Mouse (Mus musculus): ENCODE data around the gene Hist2h3c1.
"Not testable (repeated sequence)": the region's sequence is repeated elsewhere in the genome, so short reads cannot be mapped to it uniquely, and the experiment has no call there.

Hist2h3c1 gene

DNA sequence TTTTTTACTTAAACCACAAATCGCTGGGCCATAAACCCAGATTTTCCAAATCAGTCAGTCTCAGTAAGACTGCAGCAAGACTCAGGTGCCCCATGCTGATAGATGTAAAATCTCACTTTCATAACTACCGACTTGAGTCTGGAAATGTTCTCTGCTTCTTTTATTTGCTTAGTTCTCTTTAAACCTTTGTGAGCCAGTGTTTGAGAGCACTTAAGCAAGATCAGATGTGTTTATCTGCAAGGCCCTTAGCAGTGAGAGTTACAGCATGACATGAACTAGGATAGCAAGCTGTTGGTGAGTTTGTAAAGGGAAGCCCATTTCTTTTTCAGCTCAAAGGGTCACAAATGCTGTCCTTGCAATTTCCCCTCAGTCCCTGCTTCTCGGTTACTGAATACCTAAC is 10.7 kb downstream of the Hist2h3c1 start:
- DNase-seq (ENCODE audit: low spot score) = no peak

DNA sequence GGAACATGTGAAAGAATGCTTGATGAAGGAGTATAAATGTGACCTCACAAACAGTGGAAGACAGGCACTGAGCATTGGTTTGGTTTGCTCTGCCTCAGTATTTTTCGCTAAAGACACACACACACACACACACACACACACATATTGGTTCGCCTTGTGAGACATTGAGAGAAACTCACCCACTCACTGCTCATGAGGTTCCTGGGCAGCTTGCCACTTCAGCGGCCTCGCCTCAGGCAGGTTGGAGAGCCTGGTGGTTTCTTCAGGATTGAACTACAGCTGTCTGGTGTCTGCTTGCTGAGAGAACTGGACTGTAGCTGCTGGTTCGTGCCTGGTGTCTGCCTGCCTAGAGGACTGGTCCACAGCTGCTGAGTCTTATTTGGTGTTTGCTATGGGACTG is 13.7 kb downstream of the Hist2h3c1 start:
- DNase-seq (ENCODE audit: low spot score) = no peak

GRCm38 (mm10) chr3:96261623-96262022 is 15.1 kb downstream of the Hist2h3c1 start:
- no peak for DNase-seq (ENCODE audit: low spot score)

DNA sequence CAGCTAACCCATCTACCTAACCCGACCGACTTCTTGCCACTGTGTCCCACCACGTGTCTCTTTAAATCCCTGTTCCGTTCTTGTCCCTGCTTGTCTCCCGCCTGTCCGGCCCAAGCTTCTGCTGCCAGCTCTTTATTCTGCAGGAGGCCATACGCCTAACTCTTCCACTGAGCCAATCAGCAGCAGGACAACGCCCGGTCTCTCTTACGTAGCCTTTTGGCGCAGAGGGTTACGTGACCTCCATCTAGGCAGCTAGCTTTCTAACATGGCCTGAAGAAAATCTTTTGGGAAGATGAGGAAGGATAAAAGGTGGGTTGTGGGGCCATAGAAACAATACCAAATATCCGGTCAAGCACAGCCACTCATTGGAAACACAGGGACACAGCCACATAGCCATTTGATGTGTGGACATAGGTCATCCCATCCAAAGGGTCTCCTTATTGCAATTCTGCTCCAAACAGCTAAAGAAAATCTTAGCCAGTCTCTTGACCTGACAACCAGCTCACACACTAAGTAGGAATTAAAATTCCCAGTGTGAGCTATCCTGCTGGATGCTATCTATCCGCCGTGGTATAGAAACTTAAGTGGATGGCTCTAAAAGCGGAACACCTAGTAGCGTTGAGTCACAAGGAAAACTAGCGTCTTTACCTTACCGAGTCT is 15.9 kb downstream of the Hist2h3c1 start:
- DNase-seq (ENCODE audit: low spot score) = peak; percentile 91

GRCm38 (mm10) chr3:96262979-96263550 is 16.6 kb downstream of the Hist2h3c1 start, which contains the start of gene Hist2h4:
Gene Hist2h4 (minus strand): TSS chr3:96263311.
- peak; percentile 99 for DNase-seq (ENCODE audit: low spot score)

GRCm38 (mm10) chr3:96263558-96264403 is 17.3 kb downstream of the Hist2h3c1 start:
- no peak for DNase-seq (ENCODE audit: low spot score)

DNA sequence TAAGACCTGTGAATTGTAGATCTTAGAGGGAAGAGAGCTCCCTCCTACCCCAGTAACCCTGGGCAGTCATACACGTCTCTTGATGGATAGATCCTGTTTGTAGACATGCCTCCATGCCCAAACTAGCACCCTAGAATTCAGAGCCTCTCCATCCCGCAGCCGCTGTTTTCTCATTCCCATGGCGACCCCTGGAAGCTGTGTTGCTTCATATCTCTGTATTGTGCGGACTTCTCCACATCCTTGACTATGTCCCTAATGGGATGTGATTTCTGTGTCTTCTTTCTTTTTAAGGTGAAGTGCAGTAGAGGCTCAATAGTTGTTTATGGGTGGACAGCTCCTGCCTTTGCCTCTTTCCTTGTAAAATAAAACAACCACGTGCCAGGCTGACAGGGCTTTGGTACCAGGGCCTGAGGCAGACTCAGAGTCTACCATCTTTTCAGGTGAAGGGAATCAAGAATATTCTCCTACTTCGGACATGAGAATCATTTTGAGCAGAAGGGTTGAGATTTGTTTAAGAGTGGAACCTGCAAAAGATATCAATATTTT is 18.0 kb downstream of the Hist2h3c1 start:
- DNase-seq (ENCODE audit: low spot score) = peak; percentile 61

- DNase-seq (ENCODE audit: low spot score) = no peak
These were observed 19.7 kb downstream of the Hist2h3c1 start for GRCm38 (mm10) chr3:96266132-96266710.

- DNase-seq (ENCODE audit: low spot score) = no peak
These were observed 21.1 kb downstream of the Hist2h3c1 start for GRCm38 (mm10) chr3:96267541-96267940.

DNA sequence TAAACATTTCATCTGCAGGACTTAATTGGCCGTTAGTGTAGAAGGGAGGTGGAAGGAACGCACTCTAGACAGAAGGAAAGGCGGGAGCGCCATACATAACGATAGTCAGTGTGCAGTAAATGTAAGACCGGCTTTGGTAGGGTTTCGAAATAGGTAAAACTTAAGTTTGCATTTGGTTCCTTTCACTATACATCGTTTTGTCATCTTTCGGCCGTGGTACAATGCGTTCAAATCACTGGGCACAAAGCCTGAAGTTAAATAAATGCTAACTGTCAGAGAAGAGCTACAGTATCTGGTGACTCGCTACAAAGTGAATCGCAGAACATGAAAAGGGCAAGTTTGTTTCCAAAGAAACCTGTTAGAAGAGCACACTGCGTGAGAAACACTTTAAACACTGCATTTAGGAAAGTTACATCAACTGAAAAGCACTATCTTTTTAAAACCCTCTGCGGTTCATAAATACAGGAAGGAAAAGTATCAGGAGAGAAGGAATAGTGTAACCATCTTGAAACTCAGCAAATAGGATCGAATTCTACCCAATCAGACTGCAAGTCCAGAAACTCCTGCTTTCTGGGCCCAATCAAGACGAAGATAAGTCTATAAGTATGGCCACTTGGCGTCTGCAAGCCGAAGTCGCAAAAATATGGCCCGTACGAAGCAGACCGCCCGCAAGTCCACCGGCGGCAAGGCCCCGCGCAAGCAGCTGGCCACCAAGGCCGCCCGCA is 21.7 kb downstream of the Hist2h3c1 start, which contains the start of gene Hist2h3b:
Gene Hist2h3b (plus strand): TSS at position 604 of the 725 bp plus-strand sequence.
- peak; percentile 88 for DNase-seq (ENCODE audit: low spot score)

DNA sequence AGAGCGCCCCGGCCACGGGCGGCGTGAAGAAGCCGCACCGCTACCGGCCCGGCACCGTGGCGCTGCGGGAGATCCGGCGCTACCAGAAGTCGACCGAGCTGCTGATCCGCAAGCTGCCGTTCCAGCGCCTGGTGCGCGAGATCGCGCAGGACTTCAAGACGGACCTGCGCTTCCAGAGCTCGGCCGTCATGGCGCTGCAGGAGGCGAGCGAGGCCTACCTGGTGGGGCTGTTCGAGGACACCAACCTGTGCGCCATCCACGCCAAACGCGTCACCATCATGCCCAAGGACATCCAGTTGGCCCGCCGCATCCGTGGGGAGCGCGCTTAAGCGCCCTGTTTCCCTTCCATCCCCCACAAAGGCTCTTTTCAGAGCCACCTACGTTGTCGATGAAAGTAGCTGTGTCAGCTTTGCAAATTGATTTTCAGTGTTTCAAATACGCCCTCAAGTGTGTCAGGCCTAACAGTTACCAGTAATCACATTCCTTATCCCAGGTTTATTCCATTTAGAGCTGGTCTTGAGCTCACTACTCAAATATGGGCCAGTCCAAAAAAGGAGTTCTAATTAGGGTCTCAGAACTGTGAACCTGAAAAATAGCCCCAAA is 22.4 kb downstream of the Hist2h3c1 start:
- not testable (repeated sequence) for DNase-seq (ENCODE audit: low spot score)

DNA sequence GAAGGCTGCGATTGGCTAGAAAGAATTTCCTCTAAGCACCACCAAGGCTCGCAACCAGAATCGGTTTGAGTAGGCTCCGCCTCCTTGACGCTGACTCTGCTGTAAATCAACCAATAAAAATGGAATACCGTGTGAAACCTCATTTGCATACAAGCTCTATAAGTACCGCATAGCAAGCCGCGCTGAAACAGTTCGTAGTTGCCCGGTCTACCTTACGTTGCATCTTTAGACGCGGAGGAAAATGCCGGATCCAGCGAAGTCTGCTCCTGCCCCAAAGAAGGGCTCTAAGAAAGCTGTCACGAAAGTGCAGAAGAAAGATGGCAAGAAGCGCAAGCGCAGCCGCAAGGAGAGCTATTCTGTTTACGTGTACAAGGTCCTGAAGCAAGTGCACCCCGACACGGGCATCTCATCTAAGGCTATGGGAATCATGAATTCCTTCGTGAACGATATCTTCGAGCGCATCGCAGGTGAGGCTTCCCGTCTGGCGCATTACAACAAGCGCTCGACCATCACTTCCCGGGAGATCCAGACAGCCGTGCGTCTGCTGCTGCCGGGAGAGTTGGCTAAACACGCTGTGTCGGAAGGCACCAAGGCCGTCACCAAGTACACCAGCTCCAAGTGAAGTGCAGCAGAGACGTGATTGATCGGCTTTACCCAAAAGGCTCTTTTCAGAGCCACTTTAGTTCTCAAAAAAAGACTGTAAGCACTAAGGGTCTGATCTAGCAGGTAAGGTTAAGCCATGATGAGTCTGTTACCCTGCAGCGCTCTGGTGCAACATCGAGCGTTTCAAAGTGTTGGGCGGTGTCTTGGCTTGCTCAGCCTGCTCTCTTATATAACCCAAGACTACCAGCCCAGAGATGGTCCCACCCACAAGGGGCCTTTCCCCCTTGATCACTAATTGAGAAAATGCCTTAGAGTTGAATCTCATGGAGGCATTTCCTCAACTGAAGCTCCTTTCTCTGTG is 23.3 kb downstream of the Hist2h3c1 start, which contains the start of gene Hist2h2bb:
Gene Hist2h2bb (plus strand): TSS at position 242 of the 964 bp plus-strand sequence.
- DNase-seq (ENCODE audit: low spot score) = peak; percentile 99

DNA sequence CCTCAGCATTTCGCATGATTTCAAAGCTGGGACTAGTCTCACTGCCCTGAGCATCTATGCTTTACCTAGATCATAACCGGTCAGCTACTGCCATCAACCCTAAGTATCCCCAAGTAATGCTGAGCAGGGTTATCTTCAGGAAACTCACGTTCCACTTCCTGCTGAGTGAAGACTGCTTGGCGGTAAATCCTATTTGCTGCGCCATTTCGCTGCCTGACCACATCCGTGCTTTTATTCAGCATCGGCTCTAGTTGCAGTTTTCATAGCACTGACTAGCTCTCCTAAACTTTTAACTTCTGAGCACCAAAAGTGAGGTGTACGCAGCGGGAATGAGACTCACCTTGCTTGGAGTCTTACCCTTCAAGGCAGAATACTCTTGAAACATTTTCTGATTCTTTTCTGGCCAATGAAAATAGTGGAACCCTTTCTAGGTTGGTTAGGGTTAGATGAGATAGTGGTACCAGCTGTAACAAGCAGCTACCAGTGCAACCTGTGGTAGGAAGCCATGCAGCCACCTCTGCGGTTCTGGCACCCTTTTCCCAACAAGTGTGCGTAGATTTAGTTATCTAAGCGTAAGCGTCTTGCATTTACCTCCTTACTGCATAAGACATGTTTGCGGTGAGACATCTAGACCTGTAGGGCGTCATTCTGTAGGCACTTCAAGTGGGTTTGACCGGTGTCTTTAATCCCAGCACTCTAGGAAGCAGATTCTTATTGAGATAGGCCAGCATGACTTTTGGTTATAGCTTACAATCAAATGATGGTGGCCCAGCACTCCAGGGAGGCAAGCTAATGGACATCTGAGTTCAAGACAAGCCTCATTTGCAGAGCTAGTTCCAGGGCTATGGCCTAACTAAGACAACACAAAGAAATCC is 27.3 kb downstream of the Hist2h3c1 start:
- no peak for DNase-seq (ENCODE audit: low spot score)

GRCm38 (mm10) chr3:96277428-96277799 is 30.9 kb downstream of the Hist2h3c1 start:
- DNase-seq (ENCODE audit: low spot score) = peak; percentile 82

DNA sequence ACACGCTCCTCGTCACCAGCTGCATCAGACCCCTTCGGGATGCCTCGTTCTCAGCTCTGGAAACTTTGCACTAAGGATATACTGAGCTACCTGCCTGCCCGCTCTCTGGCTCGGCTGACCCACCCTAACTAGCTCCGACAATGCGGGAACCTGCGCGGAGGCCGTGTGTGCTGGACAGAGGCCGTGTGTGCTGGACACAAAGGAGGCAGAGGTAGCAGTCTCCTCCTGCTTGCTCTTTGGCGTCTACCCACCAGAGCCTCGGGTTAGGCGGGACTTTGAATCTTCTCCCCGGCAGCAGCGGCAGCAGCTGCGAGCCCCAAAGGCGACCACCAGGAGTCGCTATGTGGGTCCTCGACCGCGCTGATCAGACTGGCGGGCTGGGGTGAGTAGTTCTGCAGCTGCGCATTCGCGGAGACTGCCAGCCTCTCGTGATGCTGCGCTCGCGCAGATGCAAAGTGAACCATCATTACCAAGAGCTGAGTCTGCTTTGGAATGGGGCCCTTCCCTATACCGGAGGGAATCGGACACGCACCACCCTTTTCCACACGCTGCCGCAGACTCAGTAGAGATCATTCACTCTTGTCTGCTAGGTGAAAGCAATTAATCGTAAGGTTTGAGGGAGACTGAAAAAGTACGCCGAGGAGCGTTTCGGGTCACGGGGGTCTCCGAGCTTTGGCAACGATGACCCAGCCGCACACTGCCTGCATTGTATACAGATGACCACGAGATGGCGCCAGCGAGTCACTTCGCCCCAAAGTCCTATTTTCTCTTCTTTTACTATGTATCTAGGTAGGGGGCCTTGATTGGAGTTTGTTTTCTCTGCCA is 31.5 kb downstream of the Hist2h3c1 start:
- DNase-seq (ENCODE audit: low spot score) = peak; percentile 94

DNA sequence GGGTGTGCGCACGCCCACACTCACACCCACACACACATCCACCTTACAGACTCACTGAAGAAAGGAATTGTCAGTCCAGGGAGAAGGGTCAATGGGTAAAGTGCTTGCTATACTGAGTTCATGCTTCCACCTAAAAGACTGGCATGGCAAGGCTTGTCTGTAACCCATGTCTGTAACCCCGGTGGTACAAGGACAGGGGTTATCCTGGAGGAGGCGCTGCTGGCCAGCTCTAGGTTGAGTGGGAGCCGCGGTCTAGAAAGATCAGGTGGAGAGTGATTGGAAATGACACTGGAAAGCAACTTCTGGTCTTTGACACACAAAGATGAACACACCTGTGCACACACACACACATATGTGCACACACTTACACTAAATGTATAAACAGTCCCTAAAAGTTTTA is 34.2 kb downstream of the Hist2h3c1 start:
- DNase-seq (ENCODE audit: low spot score) = no peak

DNA sequence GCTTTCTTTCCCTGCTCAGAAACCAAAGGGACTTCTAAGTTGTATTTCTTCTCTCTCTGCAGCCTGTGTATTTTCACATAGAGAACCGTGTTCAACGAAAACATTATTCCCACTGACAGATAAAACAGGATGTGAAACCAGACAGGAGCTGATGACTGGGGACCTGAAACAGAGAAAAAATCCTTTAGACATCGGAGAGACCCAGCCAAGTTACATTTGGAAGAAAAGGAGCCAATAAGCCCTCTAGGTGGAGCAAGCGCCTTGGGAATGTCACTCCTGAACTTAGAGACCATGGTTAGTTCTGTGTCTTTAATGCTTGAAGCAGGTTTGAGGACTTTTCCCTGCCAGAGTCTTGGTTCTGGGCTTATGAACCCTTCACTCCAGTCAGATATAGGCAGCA is 38.0 kb downstream of the Hist2h3c1 start:
- DNase-seq (ENCODE audit: low spot score) = peak; percentile 77

DNA sequence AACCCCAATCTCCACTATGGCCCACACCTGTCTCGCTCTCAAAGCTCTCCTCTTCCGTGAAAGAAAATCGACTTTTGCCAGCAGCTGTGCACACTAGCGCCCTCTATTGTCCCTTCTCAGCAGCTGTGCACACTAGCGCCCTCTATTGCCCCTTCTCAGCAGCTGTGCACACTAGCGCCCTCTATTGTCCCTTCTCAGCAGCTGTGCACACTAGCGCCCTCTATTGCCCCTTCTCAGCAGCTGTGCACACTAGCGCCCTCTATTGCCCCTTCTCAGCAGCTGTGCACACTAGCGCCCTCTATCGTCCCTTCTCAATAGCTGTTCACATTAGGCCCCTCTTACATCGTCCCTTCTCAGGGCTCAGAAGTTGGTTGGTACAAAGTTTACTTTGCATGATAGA is 40.8 kb downstream of the Hist2h3c1 start:
- DNase-seq (ENCODE audit: low spot score) = not testable (repeated sequence)

Data from embryo, embryonic 10.5 days (tissue).